Mouse (Mus musculus): ENCODE measurements around the gene Gphb5. TPM values are rescaled to one million over a fixed set of nuclear protein-coding genes. Genes with fewer than 3 reads are reported as not detected.

The Gphb5 gene
- total RNA-seq, 1 experiment from 2014 or later = not detected

Other genes starting within 250 kb of the Gphb5 start
- not detected in 3 replicates for gene Kcnh5, start 239.4 kb downstream of the Gphb5 start, total RNA-seq (2017)
- 0.21 to 3.9 TPM (median 0.29 TPM) in 3 replicates for gene Rhoj, start 108.5 kb downstream of the Gphb5 start, total RNA-seq (2017)
- gene Ppp2r5e, start 179.5 kb upstream of the Gphb5 start, total RNA-seq (2017) = 18.1 to 30.8 TPM (median 25.0 TPM) in 3 replicates

Measured in monocyte, adult 5-6 weeks (primary cell).